Mouse (Mus musculus) ES-E14 (cell line): ENCODE data around the gene Srd5a3. TPM values are rescaled to one million over a fixed set of nuclear protein-coding genes. Genes with fewer than 3 reads are reported as not detected.

Experiments used
- DNase-seq: peaks from one replicate; pipeline ENCODE4 v3.0.0-alpha.2; 2013; ENCODE audit warnings: low read depth, low spot score
- H3K27ac ChIP-seq: 2 replicates; pipeline ENCODE4 v1.5.1; 2012; ENCODE audit warnings: low read depth, mild to moderate bottlenecking, low read length, moderate library complexity, mixed read lengths; ENCODE audit not compliant: poor library complexity, insufficient read depth, severe bottlenecking
- H3K36me3 ChIP-seq: 2 replicates; pipeline ENCODE4 v1.6.1; 2012; ENCODE audit warnings: mild to moderate bottlenecking, low read length, moderate library complexity, mixed read lengths; ENCODE audit not compliant: control insufficient read depth, poor library complexity, insufficient read depth, severe bottlenecking
- H3K4me1 ChIP-seq, 2 experiments: fragments of 150-350 bp in 1 of 2; sonication (generic) in 1 of 2; 2 replicates each; pipeline ENCODE4 v1.6.1; 2012; ENCODE audit warnings: low read length in 2 of 2, mild to moderate bottlenecking in 1 of 2, mixed read lengths in 1 of 2; ENCODE audit not compliant: control insufficient read depth in 2 of 2, insufficient read depth in 2 of 2, poor library complexity in 1 of 2
- H3K4me3 ChIP-seq, 2 experiments: fragments of 150-350 bp in 1 of 2; sonication (generic) in 1 of 2; 2 replicates each; pipeline ENCODE4 v1.5.1; 2012; ENCODE audit warnings: low read length in 2 of 2, low read depth in 1 of 2, mild to moderate bottlenecking in 1 of 2, mixed read lengths in 1 of 2; ENCODE audit not compliant: insufficient read depth in 1 of 2, poor library complexity in 1 of 2, severe bottlenecking in 1 of 2
- H3K9ac ChIP-seq: 2 replicates; pipeline ENCODE4 v1.6.1; 2012; ENCODE audit warnings: low read depth, mild to moderate bottlenecking, low read length, mixed read lengths; ENCODE audit not compliant: poor library complexity, insufficient read depth, severe bottlenecking
- H3K9me3 ChIP-seq: fragments of 150-350 bp; sonication (generic); 2 replicates; pipeline ENCODE4 v1.6.1; 2012; ENCODE audit warnings: low read depth, mild to moderate bottlenecking, low read length; ENCODE audit not compliant: control insufficient read depth, insufficient read depth
- CHD2 ChIP-seq: IDR thresholded peaks from 2 replicates; pipeline ENCODE4 v1.6.1; 2014; ENCODE audit warnings: mild to moderate bottlenecking, low read depth, low read length, inconsistent platforms
- HCFC1 ChIP-seq: IDR thresholded peaks from 2 replicates; pipeline ENCODE4 v1.6.1; 2012; ENCODE audit warnings: low read length, inconsistent platforms, borderline replicate concordance; ENCODE audit not compliant: insufficient read depth
- MAFK ChIP-seq: IDR thresholded peaks from 2 replicates; pipeline ENCODE4 v1.6.1; 2014; ENCODE audit warnings: mild to moderate bottlenecking, low read depth, low read length, inconsistent platforms; ENCODE audit not compliant: insufficient read depth
- ZC3H11A ChIP-seq: IDR thresholded peaks from 2 replicates; pipeline ENCODE4 v1.6.1; 2012; ENCODE audit warnings: low read depth, mild to moderate bottlenecking, inconsistent platforms, low read length, borderline replicate concordance
- ZNF384 ChIP-seq: IDR thresholded peaks from 2 replicates; pipeline ENCODE4 v1.6.1; 2012; ENCODE audit warnings: low read depth, low read length, inconsistent platforms
- in situ Hi-C, 2 experiments: fragments of 600-800 bp; cut with MboI; formaldehyde crosslinking; loops; one replicate each; pipeline ENCODE4 v1.15.1; 2025; ENCODE audit warnings: low sequenced_read_pairs in 2 of 2, inconsistent platforms in 1 of 2; ENCODE audit not compliant: unreplicated experiment in 2 of 2
- total RNA-seq: library from RNA; depleted of rRNA; stranded (reverse); fragments of 300-350 nt; gene quantifications from 2 replicates; pipeline ENCODE4 v1.2.3, GENCODE M21; 2012; rRNA removed

Srd5a3 gene
- total RNA-seq, 1 experiment = 13.7 TPM

DNA sequence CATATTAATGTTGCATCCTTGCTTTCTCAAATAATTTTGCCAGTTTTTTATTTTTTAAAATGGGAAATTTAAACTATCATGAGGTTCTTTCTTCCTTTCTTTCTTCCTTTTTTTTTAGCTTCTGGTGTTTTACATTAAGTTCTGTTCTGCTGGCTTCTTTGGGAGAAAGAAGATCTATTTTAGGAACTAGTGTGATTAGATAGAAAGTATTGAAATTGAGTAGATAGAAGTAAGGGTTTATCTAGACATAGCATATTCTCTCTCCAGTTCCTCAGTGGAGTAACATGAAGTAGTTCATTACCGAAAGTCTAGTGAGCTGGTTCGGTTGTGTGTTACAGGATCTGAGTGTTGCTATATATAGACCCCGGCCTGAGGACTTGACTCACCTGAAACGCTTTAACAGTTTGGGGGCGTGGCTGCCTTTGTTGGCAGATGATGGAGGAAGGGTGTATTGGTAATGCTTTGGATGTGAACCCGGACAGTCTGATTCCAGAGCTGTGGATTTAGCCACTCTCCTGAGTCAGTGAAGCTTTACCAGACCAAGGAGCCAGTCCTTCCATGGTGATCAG lies 54.4 kb downstream of the Srd5a3 start:
- Histone ChIP-seq H3K9ac (no peak overlapping the region), H3K9me3 (no peaks in the 10 kb centered on the region), H3K4me1 (peaks cover 0 to 4% of the 10 kb centered on the region in 2 experiments; a peak in 1 of 4 replicates), H3K27ac (no peak overlapping the region), H3K36me3 (peaks cover 11% of the 10 kb centered on the region), H3K4me3 (no peak overlapping the region)
- no peak for TF ChIP-seq HCFC1
- DNase-seq = no peak
- in situ Hi-C loops = no loop called here

DNA sequence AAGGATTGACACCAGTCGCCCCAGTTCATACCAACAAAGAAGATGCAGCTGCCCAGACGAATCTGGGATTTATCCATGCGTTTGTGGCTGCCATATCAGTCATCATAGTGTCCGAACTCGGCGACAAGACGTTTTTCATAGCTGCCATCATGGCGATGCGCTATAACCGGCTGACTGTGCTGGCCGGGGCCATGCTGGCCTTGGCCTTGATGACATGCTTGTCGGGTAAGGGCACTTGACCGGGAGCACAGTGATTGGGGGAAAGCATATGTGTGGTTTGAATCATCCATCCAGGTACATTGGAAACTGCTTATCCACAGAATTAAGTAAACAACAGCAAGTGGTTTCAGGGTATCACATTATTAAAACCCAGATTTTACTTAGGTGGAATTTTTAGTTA lies 59.3 kb downstream of the Srd5a3 start:
- TF ChIP-seq MAFK (no peak), CHD2 (no peak), ZNF384 (no peak), ZC3H11A (no peak), HCFC1 (no peak)
- H3K36me3 ChIP-seq = peaks cover 21% of the 10 kb centered on the region

DNA sequence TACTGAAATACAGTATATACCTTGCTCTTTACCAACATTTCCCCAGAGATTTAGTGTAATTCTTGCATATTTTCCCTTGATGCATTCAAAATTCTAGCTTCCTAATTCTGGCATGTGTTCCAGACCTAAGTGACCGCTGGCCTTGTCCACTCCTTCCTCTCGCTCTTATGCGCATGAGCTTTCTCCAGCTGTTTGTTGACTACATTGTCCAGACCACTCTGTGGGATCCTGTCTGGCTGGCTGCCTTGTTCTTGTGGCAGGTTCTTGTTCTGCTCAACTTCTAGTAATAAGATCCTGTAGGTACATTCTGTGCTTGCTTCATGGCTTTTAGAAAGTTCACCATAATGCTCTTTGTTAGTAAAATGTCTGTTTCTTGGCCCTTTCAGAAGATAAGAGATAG lies 63.1 kb downstream of the Srd5a3 start:
- no peak for DNase-seq
- H3K27ac ChIP-seq = no peak overlapping the region
- in situ Hi-C loops = no loop called here
- no peaks in the 10 kb centered on the region for H3K4me1 ChIP-seq
- TF ChIP-seq ZNF384 = no peak
- no peak for TF ChIP-seq MAFK
- no peak overlapping the region for H3K4me3 ChIP-seq
- H3K9me3 ChIP-seq = no peaks in the 10 kb centered on the region
- H3K9ac ChIP-seq = no peak overlapping the region
- peaks cover 26% of the 10 kb centered on the region for H3K36me3 ChIP-seq

More for the DNA sequence above, 59.3 kb downstream of the Srd5a3 start:
- Histone ChIP-seq H3K27ac (no peak overlapping the region), H3K9ac (no peak overlapping the region), H3K4me1 (peaks cover 0 to 3% of the 10 kb centered on the region in 2 experiments; a peak in 1 of 4 replicates), H3K4me3 (no peak overlapping the region), H3K9me3 (no peaks in the 10 kb centered on the region)
- in situ Hi-C loops = no loop called here
- DNase-seq = no peak

Other genes with a start within 250 kb of the Srd5a3 start
- gene Kdr, start 161.8 kb upstream of the Srd5a3 start, total RNA-seq = 3.0 and 4.6 TPM in 2 replicates
- 104 and 150 TPM in 2 replicates for gene Tmem165, start 43.6 kb downstream of the Srd5a3 start, total RNA-seq
- gene Clock, start 164.5 kb downstream of the Srd5a3 start, total RNA-seq = 16.4 and 16.8 TPM in 2 replicates
- 1.8 and 2.0 TPM in 2 replicates for gene Pdcl2, start 190.9 kb downstream of the Srd5a3 start, total RNA-seq
- gene Nmu, start 223.5 kb downstream of the Srd5a3 start, total RNA-seq = 0.54 and 0.79 TPM in 2 replicates